Mouse (Mus musculus) heart, adult 11 months (tissue): ENCODE results near the gene Pdcd10.

Experiments
- DNase-seq: peaks from one replicate; pipeline ENCODE4 v3.0.0; 2022

The Pdcd10 gene

GRCm38 (mm10) chr3:75468154-75468553, 88.5 kb downstream of the Pdcd10 start:
- no peak for DNase-seq
